Mouse (Mus musculus) cerebellum, postnatal 10 days (tissue): Measurements from ENCODE around the gene Strn3.
"Not testable (repeated sequence)": the region's sequence is repeated elsewhere in the genome, so short reads cannot be mapped to it uniquely, and the experiment has no call there.

Experiments
- DNase-seq, 2 experiments: peaks; one replicate each; pipeline ENCODE4 v3.0.0; 2021; ENCODE audit warnings: mixed read lengths in 2 of 2

Strn3 gene

DNA sequence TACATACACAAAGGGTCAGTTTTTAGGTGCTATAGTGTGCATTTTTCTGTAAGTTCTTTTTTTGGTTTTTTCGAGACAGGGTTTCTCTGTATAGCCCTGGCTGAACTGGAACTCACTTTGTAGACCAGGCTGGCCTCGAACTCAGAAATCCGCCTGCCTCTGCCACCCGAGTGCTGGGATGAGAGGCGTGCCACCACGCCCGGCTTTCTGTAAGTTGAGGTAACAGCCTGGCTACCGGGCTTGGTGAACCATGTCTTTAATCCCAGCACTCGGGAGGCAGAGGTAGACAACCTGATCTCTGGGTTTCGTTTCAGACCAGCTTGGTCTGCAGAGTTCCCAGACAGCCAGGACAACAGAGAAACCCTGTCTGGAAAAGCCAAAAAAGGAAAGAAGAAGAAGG is 1.2 kb upstream of the Strn3 start:
- not testable (repeated sequence) for DNase-seq

DNA sequence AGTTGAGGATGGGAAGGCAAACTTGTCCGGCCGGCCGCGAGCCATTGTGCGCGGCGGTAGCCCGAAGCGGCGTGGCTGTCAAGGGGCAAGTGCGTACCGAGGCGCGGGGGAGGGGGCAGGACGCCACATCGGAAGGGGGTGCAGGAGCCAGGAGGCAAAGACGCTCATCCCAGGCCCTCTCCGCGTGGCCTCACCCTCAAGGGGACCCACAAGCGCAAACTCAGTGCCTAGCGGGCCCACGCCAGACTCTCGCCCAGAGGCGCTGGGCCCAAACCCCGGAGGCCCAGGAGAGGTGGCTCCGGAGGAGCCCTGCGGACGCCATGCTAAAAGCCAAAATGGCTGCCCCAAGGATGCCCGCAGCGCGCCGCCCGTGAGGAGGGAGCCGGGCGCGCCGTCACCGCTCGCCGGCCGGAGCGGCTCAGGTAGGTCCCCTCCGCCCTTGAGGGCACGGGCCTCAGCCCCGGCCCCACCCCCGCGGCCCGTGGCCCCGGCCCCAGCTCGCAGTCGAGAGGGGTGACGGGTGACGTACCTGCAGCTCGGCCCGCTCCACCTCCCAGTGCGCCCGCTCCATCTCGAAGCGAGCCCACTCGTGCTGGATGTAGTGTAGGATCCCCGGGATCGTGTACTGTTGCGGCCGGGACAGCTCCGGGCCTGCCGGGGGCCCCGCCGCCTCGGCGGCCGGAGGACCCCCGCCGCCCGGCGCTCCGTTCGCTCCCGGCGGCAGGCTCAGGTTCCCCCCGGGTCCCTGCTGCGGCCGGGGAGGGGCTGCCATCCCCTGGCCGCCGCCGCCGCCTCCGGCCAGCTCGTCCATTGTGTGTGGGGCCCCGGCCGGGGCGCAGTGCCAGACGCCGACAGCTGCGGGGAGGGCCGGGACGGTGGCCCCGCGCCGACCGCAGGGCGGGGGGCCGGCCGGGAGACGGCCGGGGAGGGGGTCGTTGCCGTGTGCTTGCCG is 528 bp downstream of the Strn3 start, which contains the start of gene Ap4s1:
Gene Ap4s1 (plus strand): TSS at position 141 of the 952 bp plus-strand sequence.
- peak; percentile 83 to 84 for DNase-seq

DNA sequence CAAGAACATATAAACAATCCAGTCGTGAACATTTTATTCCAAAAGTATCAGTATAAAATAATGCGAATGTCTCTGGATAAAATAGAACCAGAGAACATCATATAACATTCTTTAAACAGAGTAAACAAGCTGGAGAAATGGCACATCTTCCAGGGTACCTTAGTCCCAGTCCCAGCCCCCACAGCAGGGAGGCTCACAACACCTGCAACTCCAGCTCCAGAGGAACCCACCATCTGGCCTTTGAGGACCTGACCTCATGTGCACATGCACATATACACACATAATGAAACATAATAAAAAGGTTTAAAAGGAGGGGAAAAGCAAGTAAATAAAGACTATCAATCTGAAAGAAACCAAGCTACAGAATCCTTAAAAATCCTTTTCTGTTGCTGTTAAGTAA is 3.2 kb downstream of the Strn3 start:
- DNase-seq, result no peak

DNA sequence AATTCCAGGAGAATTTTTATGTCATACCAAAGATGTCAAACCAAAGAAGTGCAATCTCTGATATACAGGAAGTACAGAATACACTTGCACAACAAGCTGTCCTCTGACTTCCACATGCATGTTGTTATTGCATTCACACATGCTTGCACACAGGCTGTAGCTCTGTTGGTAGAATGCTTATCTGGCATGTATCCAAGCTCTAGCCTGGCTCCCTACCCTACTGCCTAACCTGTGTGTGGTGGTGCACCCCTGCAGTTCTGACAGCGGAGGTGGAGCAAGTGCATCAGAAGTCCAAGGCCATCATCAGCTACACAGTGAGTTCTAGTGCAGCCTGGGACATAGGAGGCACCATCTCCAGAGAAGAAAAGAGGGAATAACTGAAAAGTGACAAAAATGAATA is 12.9 kb downstream of the Strn3 start:
- DNase-seq, result peak; percentile 59 to 62

DNA sequence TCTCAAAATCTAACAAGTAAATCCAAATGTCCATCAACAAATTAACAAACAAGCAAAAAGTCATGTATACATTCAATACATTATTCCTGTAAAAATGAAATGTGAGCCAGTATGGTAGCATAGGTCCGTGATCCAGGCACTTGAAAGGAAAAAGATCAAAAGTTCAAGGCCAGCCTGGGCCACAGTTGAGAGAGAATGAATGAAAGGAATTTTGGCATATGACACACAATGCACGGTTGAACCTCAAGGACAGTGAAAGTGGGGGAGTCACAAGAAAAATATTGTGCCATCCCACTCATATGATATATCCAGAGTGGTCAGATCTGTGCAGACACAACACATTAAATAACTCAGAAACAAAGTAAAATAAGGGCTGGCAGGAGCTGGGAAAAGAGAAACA is 15.3 kb downstream of the Strn3 start:
- DNase-seq, result no peak

DNA sequence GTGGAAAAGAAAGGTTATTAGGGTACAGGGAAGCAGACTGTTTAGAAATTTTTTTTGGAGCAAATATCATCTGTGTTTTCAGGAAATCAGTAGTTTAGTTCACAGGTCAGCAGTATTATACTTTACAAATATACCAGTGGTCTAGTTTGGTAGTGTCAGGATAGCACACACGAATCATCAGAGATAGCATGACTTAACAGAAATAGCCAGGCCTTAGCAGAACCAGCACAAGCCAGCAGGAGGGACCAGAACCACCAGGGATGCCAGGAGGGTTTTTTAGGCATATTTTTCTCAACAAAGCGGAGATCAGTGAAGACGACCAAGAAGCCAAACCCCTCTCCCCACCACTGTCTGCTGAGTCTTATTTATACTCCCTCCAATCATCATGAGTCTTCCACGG is 18.4 kb downstream of the Strn3 start:
- DNase-seq, result no peak

DNA sequence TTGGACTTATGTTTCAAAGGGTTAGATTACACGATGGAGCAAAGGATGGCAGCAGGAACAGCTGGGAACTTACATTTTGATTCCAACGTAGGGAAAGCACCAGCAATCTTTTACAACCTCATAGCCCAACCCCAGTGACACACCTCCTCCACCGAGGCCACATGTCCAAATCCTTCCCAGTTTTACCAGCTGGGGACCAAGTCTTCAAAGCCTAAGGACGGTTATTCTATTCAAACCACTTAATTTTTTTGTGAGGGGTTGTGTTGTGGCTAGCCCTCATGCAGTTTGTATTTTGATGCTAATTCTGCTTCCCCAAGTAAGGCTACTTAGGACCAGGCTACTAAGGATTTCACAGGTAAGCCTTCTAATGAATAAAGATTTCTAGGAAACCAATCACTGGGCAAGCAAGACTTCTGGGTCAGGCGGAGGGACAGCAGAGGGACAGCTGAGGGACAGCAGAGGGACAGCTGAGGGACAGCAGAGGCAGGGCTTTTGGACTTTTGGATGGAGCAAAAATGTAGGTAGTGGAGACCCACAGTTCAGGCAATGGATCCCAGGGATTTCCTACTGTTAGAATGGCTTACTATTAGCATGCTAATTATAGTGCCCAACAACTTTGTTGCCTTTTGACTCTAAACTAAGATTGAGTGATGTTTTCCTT is 20.3 kb downstream of the Strn3 start:
- DNase-seq, result no peak

DNA sequence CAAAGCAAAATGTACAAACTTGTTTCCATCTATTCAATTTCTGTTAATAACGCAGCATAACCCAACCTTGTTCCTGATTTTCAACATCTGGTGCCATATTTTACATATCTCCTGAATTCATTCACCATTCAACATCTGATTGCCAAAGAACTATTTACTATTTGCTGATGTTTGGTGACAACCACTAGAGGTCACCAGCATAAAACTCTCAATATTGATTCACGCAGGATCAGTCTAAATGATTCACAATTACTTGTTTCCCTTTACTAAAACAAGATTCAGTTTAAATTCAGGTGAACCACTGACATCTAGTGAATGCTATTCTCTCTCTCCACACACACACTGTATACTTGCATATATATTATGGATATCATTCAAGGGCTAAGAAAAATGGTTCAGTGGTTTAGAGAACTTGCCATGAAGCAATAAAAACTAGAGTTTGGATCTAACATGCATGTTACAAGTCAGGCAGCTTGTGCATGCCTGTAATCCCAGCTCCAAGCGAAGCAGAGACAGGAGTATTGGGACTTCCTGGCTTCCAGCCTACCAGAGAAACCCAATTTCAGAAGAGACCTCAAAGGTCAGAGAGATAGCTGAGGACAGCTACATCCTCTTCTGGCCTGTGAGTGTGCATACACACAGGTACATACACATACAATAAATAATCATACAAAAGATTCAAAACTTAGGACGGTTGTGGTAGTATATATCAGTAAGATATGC is 24.8 kb downstream of the Strn3 start:
- peak in 1 of 2 experiments; percentile 16 for DNase-seq

DNA sequence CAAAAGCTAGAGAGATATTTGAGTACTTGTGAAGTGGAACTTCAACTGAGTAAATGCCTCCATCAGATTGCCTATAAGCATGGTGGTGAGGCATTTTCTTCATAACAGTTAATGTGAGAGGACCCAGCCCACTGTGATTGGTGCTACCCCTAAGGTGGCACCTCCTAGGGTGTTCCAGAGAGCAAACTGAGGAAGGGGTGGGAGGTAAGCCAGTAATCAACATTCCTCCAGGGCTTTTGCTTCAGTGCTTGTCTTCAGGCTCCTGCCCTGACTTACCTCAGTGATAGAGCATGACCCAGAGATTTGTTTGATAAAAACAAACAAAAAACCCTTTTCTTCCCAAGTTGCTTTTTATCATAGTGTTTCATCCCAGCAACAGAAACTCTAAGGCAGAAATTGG is 27.8 kb downstream of the Strn3 start:
- no peak for DNase-seq

DNA sequence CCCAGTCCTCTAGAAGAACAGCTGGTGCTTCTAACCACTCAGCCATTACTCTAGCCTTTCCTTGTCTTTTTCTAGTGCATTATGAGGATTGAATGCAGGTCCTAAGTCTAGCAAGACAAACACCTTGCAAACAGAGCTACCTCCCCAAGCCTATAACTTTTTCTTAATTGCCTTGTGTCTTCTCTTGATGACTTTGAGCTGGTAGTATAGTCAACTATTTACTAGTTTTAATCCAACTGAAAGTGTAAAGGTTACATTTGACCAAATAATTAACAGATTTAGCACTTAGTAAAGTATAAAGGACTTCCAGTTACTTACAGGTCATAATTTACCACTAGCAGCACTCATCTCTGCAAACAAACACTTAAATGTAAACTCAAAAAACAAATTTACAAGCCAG is 28.7 kb downstream of the Strn3 start:
- DNase-seq, result no peak

DNA sequence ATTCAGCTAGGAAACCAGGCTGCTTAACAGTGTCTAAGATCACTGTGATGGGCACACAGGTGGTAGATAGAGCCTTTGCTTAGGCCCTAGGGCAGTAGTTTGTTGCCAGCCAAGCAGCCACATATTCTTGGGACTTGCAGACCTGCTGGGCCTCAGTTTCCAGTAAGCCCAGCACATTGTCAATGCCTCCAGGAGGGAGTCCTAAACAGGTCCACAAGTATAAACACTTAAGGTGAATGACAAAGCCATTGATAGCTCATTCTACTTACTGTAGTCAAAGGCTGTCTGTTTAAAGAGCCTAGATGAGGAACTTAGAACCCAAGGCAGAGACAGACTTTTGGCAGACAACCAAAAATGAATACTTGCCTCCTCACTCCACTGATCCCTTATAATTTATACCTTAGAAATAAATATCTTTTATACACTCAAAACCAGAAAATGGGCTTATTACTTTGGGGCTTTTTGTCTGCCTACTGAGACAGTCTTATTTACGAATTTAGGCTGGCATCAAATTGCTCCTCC is 35.7 kb downstream of the Strn3 start:
- DNase-seq, result no peak

DNA sequence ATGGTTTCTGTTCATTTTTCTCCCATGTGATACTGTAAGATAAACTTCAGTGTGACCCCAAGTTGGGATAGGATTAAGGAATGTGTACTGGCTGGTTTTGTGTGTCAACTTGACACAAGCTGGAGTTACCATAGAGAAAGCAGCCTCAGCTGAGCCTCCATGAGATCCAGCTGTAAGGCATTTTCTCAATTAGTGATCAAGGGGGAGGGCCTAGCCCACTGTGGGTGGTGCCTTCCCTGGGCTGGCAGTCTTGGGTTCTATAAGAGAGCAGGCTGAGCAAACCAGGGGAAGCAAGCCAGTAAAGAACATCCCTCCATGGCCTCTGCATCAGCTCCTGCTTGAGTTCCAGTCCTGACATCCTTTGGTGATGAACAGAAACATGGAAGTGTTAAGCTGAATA is 42.3 kb downstream of the Strn3 start:
- DNase-seq, result not testable (repeated sequence)

DNA sequence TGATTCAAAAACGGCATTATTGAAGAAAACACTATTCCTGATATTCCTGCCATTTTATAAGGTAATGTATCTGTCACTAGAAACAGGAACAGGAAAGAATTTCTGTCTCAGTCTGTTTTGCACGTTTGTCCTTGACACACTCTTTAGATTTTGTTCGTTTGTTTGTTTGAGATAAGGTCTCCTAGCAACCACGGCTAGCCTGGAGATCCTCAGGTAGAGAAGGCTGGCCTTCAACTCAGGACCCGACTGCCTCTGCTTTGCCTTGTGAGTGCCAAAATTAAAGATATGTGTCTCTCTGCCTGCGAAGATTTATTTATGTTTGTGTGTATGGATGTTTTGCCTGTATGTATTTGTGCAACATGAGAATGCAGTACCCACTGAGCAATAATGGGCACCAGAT is 49.8 kb downstream of the Strn3 start:
- no peak for DNase-seq

DNA sequence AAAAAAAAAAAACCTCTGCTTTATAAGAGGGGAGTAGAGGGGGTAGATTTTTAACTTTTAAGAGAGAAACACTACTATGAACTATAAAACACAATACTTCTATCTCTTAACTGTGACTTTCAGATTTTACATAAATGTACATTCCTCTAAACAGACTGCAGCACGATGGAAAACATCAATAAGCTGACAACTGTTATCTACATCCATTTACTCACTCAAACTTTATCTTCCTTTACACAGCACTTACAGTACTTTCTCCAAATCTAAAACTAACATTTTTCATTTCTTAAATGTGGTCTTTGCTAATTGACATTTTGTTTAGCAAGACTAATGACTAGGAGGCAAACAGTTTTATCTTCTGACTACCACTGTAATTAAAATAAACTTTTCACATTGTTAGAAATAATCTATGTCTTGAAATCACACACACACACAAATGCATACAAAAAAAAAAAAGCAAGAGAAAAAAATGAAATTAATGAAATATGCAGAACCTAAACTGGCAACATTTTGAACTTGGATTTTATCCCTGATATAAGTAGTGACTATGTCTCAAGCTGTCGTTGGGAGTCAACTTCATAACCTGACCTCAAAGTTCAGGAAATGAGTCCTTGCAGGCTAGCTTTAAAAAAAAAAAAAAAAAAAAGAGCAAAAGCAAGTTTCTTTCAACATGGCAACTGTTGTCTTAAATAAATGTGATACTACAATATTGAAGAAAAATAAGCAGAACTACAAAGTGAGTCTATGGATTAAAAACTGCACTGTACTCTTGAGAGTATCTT is 54.8 kb downstream of the Strn3 start:
- no peak for DNase-seq

DNA sequence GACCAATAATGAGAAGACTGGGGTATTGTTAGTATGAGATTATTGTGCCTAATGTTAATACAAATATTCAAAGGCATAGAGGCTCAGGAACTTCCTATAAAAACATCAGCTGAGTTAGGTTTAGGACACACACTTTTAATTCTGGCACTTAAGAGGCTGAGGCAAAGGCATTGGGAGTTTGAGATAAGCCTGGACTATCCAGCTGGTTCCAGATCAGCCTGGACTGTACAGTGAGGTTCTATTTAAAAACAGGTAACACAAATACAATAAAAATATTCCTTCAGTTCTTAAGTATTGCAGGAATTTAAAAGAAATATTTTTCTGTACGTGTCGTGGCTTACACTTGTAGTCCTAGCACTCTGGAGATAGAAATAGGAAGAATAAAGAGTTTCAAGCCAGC is 55.4 kb downstream of the Strn3 start:
- no peak for DNase-seq

DNA sequence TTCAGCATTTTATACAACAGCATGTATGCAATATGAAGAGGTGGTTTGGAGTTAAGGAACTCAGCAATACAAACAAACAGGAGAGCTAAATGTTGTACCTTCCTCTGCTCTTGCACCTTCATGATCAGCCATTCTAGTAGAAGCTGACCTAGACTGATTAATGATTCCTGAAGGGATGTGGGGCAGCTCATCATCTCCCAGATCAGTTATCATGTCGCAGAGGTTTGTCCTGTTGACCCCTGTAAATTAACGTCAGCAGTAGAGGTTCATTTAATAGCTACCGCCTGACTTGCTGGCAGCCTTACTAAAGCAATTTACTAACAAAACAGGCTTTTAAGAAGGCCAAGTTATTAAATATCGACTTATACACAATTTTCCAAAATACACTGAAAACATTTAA is 58.2 kb downstream of the Strn3 start:
- DNase-seq, result no peak

DNA sequence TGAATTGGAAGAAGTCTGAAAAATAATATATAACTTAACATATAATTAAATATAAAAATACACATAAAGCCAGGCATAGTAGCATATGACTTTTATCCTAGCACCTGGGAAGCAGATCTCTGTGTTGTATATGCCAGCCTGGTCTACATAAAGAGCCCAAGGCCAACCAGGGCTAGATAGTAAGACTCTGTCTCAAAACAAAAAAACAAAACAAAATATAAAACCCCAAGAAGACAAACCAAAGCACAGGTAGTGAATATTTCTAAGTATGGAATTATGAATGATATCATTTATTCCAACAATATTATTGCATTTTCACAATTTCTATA is 68.4 kb downstream of the Strn3 start:
- no peak for DNase-seq

DNA sequence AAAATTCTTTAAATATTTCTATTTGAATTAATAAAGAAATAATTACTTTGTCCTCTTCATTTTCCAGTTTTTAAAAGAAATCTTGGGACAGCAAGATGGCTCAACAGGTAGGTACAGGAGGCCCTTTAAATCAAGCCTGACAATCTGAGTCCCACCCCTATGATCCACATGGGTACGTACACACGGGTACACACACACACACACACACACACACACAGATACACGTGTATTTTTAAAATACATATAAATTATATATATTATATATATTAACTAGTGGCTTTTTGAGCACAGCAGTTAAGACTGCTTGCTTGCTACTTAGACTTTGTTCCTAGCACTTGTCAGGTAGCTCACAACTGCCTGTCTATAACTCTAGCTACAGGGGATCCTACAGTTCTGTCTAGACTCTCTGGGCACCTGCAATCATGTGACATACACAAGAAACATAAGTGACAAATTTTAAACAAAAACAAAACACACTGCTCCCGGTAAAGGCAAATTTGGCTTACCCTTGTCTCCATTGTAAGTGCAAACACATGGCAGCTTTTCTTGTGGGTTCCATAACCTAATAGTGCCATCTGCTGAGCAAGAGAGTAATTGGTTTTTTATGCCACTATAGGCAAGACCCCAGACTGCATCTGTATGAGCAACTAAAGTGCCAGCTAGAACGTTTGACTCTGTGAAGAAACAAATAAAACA is 68.9 kb downstream of the Strn3 start:
- DNase-seq, result peak; percentile 16 to 33

DNA sequence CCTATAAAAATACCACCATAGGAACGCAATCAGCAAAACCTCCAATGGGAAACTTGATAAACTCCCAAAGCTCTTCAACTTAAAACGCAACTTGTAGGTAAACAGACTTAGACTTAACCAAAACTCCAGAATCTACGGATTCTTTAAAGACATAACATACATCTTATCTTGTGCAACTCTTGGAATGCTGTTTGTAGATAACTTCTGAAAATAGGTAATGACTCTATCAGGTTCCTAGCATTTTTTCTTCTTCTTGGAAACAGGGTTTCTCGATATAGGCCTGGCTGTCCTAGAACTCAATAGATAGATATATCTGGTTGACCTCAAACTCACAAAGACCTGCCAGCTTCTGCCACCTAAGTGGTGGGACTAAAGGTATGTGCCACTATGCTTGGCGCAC is 70.5 kb downstream of the Strn3 start:
- no peak for DNase-seq

DNA sequence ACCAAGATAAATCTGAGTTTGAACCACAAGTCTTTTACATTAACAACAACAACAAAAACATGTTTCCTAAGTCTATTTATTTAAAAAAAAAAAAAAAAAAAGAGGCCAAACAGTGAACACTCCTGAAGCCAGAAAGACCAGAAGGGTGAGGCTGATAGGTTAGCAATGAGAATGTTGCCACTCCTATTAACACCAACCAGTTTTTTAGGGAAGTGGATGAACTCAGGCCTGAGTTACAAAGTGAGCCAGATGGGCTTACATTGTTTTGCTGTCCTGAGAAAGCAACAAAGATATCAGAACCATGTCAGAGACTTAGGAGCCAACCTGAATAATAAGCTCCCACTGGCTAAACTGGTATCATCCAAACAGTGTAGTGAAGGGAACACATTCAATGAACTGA is 71.1 kb downstream of the Strn3 start:
- DNase-seq, result no peak

DNA sequence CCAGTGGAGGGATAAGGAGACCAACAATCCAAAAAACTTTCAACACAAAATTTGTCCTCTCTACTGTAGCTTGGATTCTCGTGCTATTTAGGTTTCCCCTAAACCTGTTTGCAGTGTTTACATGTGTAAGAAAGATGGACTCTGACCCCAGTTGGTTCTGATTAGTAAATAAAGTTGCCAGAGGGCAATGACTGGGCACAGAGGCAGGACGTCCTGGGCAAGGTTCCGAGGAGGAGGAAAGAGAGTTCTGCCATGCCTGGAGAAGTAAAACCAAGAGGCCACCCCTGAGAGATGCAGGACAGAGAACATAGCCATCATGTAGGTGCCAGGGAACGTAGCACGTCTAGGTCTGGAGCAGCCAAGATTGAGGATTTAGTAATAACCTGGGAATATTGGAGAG is 79.3 kb downstream of the Strn3 start:
- DNase-seq, result no peak

DNA sequence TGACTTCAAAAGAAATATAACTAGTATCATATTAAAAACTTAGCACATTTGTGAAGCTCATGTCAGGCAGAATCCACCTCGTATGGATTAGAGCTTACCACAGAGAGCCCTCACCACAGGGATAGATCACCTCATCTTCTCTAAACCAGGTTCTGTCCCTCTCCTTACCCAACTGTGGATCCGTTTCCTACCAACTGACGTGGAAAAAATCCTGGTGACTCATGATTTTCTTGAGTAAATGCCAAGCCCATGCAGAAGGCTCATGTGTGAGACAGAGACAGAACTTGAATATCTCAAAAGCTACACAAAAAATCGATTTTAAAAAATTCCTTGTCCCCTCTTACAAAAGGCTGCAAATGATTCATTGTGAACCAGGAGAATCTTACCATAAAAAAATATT is 85.6 kb downstream of the Strn3 start:
- DNase-seq, result peak; percentile 16 to 47
